Mouse (Mus musculus) erythroblast, embryonic 14.5 days (primary cell): ENCODE results near the gene Fam110a. TPM values are rescaled to one million over a fixed set of nuclear protein-coding genes. Genes with fewer than 3 reads are reported as not detected.
"Not testable (repeated sequence)": the region's sequence is repeated elsewhere in the genome, so short reads cannot be mapped to it uniquely, and the experiment has no call there.

Experiments used
- H3K27me3 ChIP-seq: 2 replicates; pipeline ENCODE4 v1.6.1; 2012; ENCODE audit warnings: inconsistent platforms; ENCODE audit not compliant: control insufficient read depth
- H3K36me3 ChIP-seq: 2 replicates; pipeline ENCODE4 v1.6.1; 2012; ENCODE audit warnings: mild to moderate bottlenecking, inconsistent platforms; ENCODE audit not compliant: control insufficient read depth
- H3K4me1 ChIP-seq: 2 replicates; pipeline ENCODE4 v1.6.1; 2012; ENCODE audit warnings: inconsistent platforms; ENCODE audit not compliant: control insufficient read depth
- H3K4me3 ChIP-seq: replicated peaks from 2 replicates; pipeline ENCODE3; 2012; ENCODE audit warnings: moderate library complexity, mild to moderate bottlenecking, inconsistent platforms
- H3K9me3 ChIP-seq: 2 replicates; pipeline ENCODE4 v1.6.1; 2012; ENCODE audit warnings: low read length, inconsistent platforms, mixed read lengths; ENCODE audit not compliant: control insufficient read depth
- GATA1 ChIP-seq: IDR thresholded peaks from 2 replicates; pipeline ENCODE4 v1.6.1; 2012; ENCODE audit warnings: low read length, inconsistent platforms, mixed read lengths
- TAL1 ChIP-seq: IDR thresholded peaks from 3 replicates; pipeline ENCODE4 v1.6.1; 2012; ENCODE audit warnings: low read length, inconsistent platforms, mixed read lengths
- polyA plus RNA-seq: library from polyadenylated mRNA; stranded (reverse); fragments of >175 nt; gene quantifications from 2 replicates; pipeline ENCODE4 v1.2.3, GENCODE M21; 2012

The Fam110a gene
- polyA plus RNA-seq, 1 experiment = 4.7 TPM

DNA sequence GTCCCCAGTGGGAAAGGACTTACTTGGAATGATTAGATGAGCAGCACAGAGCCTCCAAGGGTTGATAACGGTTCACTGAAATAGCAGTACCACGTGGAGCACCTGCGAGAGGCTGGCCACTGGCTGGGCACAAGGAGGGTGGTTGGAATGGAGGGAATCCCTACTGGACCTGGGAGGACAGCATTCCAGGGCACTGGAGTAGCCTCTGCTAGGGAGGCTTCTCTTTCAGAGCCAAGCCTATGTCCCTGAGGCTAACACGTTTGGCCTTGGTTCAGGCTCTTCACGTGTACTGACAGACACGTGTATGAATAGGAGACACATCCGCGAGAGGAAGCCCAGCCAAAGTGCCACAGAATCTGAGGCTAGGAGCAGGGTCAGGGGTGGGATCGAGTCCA, 18.5 kb upstream of the Fam110a start:
- Histone ChIP-seq H3K4me3 (no peak overlapping the region), H3K4me1 (peaks cover 50% of the 10 kb centered on the region), H3K36me3 (no peaks in the 10 kb centered on the region), H3K27me3 (peaks cover 27% of the 10 kb centered on the region), H3K9me3 (no peaks in the 10 kb centered on the region)
- TF ChIP-seq TAL1 (no peak), GATA1 (no peak)

GRCm38 (mm10) chr2:151997776-151998504, 17.9 kb upstream of the Fam110a start:
- no peak overlapping the region for H3K4me3 ChIP-seq
- H3K36me3 ChIP-seq = no peaks in the 10 kb centered on the region
- no peak for TF ChIP-seq TAL1
- no peak for TF ChIP-seq GATA1
- H3K27me3 ChIP-seq = peaks cover 32% of the 10 kb centered on the region
- no peaks in the 10 kb centered on the region for H3K9me3 ChIP-seq
- peaks cover 50% of the 10 kb centered on the region for H3K4me1 ChIP-seq

DNA sequence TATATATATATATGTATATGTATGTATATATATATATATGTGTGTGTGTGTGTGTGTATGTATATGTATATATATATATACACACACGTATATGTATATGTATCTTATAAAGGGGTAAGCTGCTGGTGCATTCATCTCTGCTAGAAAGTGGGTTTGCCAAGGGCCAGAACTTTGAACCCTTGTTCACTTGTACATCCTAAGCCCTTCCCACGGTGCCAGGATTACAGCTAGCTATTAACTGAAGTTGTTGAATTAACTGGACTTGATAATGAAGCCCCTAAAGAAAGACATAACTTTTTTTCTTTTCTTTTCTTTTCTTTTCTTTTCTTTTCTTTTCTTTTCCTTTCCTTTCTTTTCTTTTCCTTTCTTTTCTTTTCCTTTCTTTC, 17.2 kb upstream of the Fam110a start:
- H3K27me3 ChIP-seq = peaks cover 35% of the 10 kb centered on the region
- not testable (repeated sequence) for H3K4me3 ChIP-seq, H3K9me3 ChIP-seq, H3K36me3 ChIP-seq
- H3K4me1 ChIP-seq = peaks cover 50% of the 10 kb centered on the region

- peaks cover 40% of the 10 kb centered on the region for H3K27me3 ChIP-seq
- TF ChIP-seq GATA1 (no peak), TAL1 (no peak)
- H3K4me1 ChIP-seq = peaks cover 50% of the 10 kb centered on the region
- H3K36me3 ChIP-seq = no peaks in the 10 kb centered on the region
- no peaks in the 10 kb centered on the region for H3K9me3 ChIP-seq
- H3K4me3 ChIP-seq = peak within 1 kb of the TSS; percentile 48
These were observed 16.5 kb upstream of the Fam110a start, which contains the start of gene Slc52a3 for GRCm38 (mm10) chr2:151996229-151997189. Gene Slc52a3 (plus strand): TSS chr2:151996511.

DNA sequence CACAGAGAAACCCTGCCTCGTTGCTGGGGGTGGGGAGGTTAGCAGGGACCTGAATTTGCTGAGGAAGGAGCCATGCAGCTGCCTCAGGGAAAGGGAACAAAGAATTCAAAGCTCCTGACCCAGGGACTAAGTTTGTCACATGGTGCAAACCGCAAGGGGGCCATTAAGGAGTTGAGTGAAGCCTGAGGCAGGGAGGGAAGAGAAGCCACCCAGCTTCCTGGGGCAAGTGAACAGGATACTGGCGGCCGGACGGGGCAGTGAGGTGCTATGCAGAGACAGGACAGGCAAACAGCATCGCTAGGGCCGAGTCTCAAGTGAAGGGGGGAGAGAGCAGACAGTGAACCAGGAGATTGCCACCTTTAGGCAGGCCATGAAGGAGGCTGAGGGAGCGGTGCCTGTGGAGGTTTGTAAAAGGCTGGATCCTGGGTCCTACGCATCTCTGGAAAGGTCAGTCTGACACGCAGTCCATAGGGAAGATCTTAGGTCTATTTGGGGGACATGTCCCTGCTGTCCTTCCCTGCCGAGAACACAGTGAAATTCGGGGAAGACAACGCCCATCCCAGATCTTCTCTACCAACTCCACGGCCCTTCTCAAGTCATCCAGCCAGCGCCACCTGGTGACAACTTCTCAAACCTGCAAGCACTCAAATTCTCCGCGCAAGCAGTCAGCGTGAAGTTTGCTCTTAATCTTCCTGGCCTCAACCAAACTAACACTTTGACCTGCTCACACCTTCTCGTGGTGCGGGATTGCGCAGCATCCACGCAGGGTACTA, 14.5 kb upstream of the Fam110a start:
- peaks cover 36% of the 10 kb centered on the region for H3K27me3 ChIP-seq
- TF ChIP-seq GATA1 (no peak), TAL1 (no peak)

GRCm38 (mm10) chr2:151991446-151991845, 11.4 kb upstream of the Fam110a start:
- Histone ChIP-seq H3K27me3 (peaks cover 54% of the 10 kb centered on the region), H3K4me3 (no peak overlapping the region), H3K4me1 (peaks cover 15% of the 10 kb centered on the region), H3K36me3 (no peaks in the 10 kb centered on the region), H3K9me3 (no peaks in the 10 kb centered on the region)
- TF ChIP-seq GATA1 = no peak
- TF ChIP-seq TAL1 = no peak

More for the DNA sequence above, 14.5 kb upstream of the Fam110a start:
- no peaks in the 10 kb centered on the region for H3K9me3 ChIP-seq
- H3K36me3 ChIP-seq = no peaks in the 10 kb centered on the region
- no peak overlapping the region for H3K4me3 ChIP-seq
- peaks cover 42% of the 10 kb centered on the region for H3K4me1 ChIP-seq

DNA sequence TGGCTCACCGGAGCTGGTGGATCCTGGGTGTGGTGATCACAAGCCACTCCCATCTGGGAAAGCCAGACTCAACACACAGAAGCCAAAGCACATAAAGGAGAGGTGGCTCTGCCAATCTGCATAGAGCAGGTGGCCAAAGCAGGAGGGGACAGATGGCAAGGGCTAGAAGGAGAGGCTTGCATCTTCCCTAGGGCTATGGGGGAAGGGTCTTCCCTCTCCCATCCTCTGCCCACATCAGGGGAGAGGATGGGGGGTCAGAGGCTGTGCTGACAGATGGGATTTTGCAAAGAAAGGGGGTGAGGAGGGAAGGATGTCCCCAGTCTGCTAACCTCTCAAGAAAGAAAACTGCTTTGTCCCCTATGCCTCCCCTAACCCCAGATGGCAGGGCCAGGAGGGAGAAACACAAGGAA, 11.0 kb upstream of the Fam110a start:
- Histone ChIP-seq H3K9me3 (no peaks in the 10 kb centered on the region), H3K4me3 (no peak overlapping the region), H3K4me1 (peaks cover 11% of the 10 kb centered on the region), H3K27me3 (peaks cover 56% of the 10 kb centered on the region), H3K36me3 (no peaks in the 10 kb centered on the region)
- TF ChIP-seq GATA1 = no peak
- TF ChIP-seq TAL1 = no peak

DNA sequence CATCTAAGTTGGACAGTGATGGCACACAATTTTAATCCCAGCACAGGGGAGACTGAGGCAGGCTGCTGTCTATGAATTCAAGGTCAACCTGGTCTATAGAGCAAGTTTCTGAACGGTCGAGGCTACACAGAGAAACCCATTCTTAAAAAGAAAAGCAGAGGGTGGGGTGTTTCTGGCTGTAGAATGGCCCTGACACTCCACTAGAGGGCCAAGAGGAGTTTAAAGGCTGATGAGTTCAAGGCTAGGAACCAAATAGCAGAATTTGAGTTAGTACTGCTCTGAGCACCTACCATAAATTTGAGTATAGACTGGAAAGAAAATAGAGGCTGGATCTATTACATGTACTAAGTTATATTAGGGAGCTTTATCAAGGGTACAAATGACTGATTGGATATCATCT, 9.0 kb upstream of the Fam110a start:
- TF ChIP-seq TAL1 = no peak
- TF ChIP-seq GATA1 = no peak
- Histone ChIP-seq H3K36me3 (no peaks in the 10 kb centered on the region), H3K27me3 (peaks cover 49% of the 10 kb centered on the region), H3K9me3 (no peaks in the 10 kb centered on the region), H3K4me1 (no peaks in the 10 kb centered on the region), H3K4me3 (no peak overlapping the region)
